9 mouse cellular contexts compared by ENCODE assay signal in the genomic region with DNA sequence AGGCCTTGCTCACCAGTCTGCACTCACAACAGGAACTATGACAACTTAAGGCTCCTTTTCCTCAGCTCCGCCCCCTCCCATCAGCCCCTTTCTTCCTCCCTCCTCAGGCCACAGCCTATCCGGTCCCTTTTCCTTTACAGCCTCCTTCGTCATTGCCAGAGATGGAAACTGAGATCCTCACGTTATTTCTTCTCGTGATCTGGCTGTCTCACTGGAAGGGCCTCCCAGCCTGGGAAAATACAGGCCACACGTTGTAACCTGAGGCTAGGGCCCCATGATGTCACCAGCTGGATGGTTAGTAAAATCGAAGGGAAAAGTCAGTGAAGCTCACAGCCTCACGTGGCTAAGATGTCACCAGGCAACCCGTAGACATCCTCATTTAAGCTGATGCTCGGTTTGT. TPM values are rescaled to one million over a fixed set of nuclear protein-coding genes. Genes with fewer than 3 reads are reported as not detected.
A peak's percentile ranks its signal among the peaks of the same experiment; 100 is the strongest.
DNase-seq lines count a peak whose midpoint lies in the region; ATAC-seq and TF ChIP-seq lines count a peak whose summit lies in the region.
"Had no signal": no experiment of that assay in that cellular context is flagged by ENCODE, and none has a peak within 500 bp of the region (broad histone marks: within the 10 kb centered on the region; RNA-seq: fewer than 3 reads in every experiment).

No protein-coding gene starts in this region.

- H3K27me3 ChIP-seq in forebrain, embryonic 14.5 days (replicated peaks; ENCODE audit: control insufficient read depth, insufficient read depth, low read length): no peaks in the 10 kb centered on the region
- no peaks in the 10 kb centered on the region for H3K27me3 ChIP-seq in liver, embryonic 12.5 days (replicated peaks)

- H3K9me3 ChIP-seq in forebrain, embryonic 14.5 days (replicated peaks; ENCODE audit: control insufficient read depth, low read length): no peaks in the 10 kb centered on the region
- no peaks in the 10 kb centered on the region for H3K9me3 ChIP-seq in liver, embryonic 12.5 days (replicated peaks)
- H3K9me3 ChIP-seq: liver, embryonic 15.5 days had no signal

- WGBS in forebrain, embryonic 14.5 days: 78% methylated on average over 10 of the region's 10 CpGs
- 46% methylated on average over 10 of the region's 10 CpGs for WGBS in liver, embryonic 12.5 days (ENCODE audit: insufficient replicate concordance)

- no peak overlapping the region for H3K9ac ChIP-seq in forebrain, embryonic 14.5 days (ENCODE audit: low read length)
- no peak overlapping the region for H3K9ac ChIP-seq in liver, embryonic 12.5 days
- H3K9ac ChIP-seq: liver, embryonic 15.5 days had no signal

- peaks cover 13% of the 10 kb centered on the region for H3K4me1 ChIP-seq in forebrain, embryonic 14.5 days (ENCODE audit: control insufficient read depth, insufficient read depth, low read length)
- peaks cover 39% of the 10 kb centered on the region for H3K4me1 ChIP-seq in liver, embryonic 12.5 days

- peak; percentile 48 for ATAC-seq in CD4-positive, CD25-positive, alpha-beta regulatory T cell, adult 4 months
- no peak for ATAC-seq in forebrain, embryonic 14.5 days
- ATAC-seq in liver, embryonic 12.5 days: no peak

- H3K4me2 ChIP-seq in forebrain, embryonic 14.5 days (ENCODE audit: low read length): 0 out of 2 replicates have a peak overlapping the region, but pooled peaks have one; percentile 7
- peak overlapping the region; percentile 29 for H3K4me2 ChIP-seq in liver, embryonic 12.5 days
- H3K4me2 ChIP-seq: liver, embryonic 15.5 days had no signal

- H3K4me3 ChIP-seq in gastrocnemius, adult 2 months: no peak overlapping the region
- no peak overlapping the region for H3K4me3 ChIP-seq in forebrain, embryonic 14.5 days (ENCODE audit: low read depth, low read length)
- H3K4me3 ChIP-seq in liver, embryonic 12.5 days: no peak overlapping the region
- H3K4me3 ChIP-seq: liver, embryonic 15.5 days had no signal

- no peak for TF ChIP-seq CTCF in gastrocnemius, adult 2 months (IDR thresholded peaks at IDR 0.05)

- no peak overlapping the region for H3K27ac ChIP-seq in gastrocnemius, adult 2 months
- H3K27ac ChIP-seq in forebrain, embryonic 14.5 days (ENCODE audit: low read depth, low read length): no peak overlapping the region
- no peak overlapping the region for H3K27ac ChIP-seq in liver, embryonic 12.5 days
- H3K27ac ChIP-seq: liver, embryonic 15.5 days had no signal

- DNase-seq in gastrocnemius, adult 2 months: peak; percentile 20
- no peak for DNase-seq in gastrocnemius, adult 8-10 months (ENCODE audit: low spot score in 2 of 2)
- DNase-seq in forebrain, embryonic 14.5 days (ENCODE audit: low spot score): no peak
- peak; percentile 39 to 51 for DNase-seq in spleen, adult 18-20 months
- no peak for DNase-seq in frontal cortex, postnatal 14 days (ENCODE audit: low spot score in 2 of 2)
- DNase-seq in right cerebral cortex, adult 18-20 months: no peak

- intact Hi-C loops in gastrocnemius, adult 2 months (cut with DNase I): no loop called here

- H3K36me3 ChIP-seq in forebrain, embryonic 14.5 days (ENCODE audit: control insufficient read depth, insufficient read depth, low read length): peaks cover 35% of the 10 kb centered on the region
- peaks cover 46% of the 10 kb centered on the region for H3K36me3 ChIP-seq in liver, embryonic 12.5 days

RNA-seq across cellular contexts. Expression of a gene that starts 4.5 kb away (rescaled TPM):
- 1 to 10 TPM; 1.0 to 1.3 TPM for total RNA-seq in gastrocnemius, adult 2 months (2021)
- total RNA-seq in gastrocnemius, adult 8-10 months (2022): 1 to 10 TPM in 2 of 4 experiments, under 1 TPM in 2; 0.45 to 2.5 (median 1.0) TPM
- polyA plus RNA-seq in CD4-positive, CD25-positive, alpha-beta regulatory T cell, adult 4 months (2017; shearing (Covaris generic)): 10 to 100 TPM; 65.0 to 80.7 TPM
- 100 and 129 TPM in 2 replicates for polyA plus RNA-seq in forebrain, embryonic 14.5 days (2014; fragmentation: Nextera tagmentation; extraction: Ambion mirVana)
- polyA plus RNA-seq in liver, embryonic 12.5 days (2016; fragmentation: Nextera tagmentation; extraction: Ambion mirVana): 41.1 and 43.1 TPM in 2 replicates

Comparison
In these comparisons a context has a peak if more than half of its experiments do, and no peak if none do; other contexts are left out.
1. DNase-seq: peak in gastrocnemius, adult 2 months (single experiment) and spleen, adult 18-20 months (2 of 2); none in gastrocnemius, adult 8-10 months (0 of 2), forebrain, embryonic 14.5 days (single experiment), frontal cortex, postnatal 14 days (0 of 2) and right cerebral cortex, adult 18-20 months (single experiment).